Mouse (Mus musculus): ENCODE data around the gene Shisal2a. TPM values are rescaled to one million over a fixed set of nuclear protein-coding genes. Genes with fewer than 3 reads are reported as not detected.

The Shisal2a gene
- polyA plus RNA-seq, 2 experiments = 0.20 to 0.29 TPM

- no peak for DNase-seq (ENCODE audit: low read depth in 3 of 3, low spot score in 3 of 3)
- Histone ChIP-seq H3K9me3 (ENCODE audit: control insufficient read depth, low read length) (no peaks in the 10 kb centered on the region), H3K4me2 (ENCODE audit: low read depth) (no peak overlapping the region), H3K36me3 (replicated peaks; ENCODE audit: control insufficient read depth, insufficient read depth, low read depth) (no peaks in the 10 kb centered on the region), H3K4me3 (ENCODE audit: insufficient read depth in 1 of 2, low read depth in 2 of 2, low read length in 2 of 2) (no peak overlapping the region), H3K9ac (replicated peaks) (no peak overlapping the region), H3K27me3 (ENCODE audit: control insufficient read depth, insufficient read depth, low read length) (no peaks in the 10 kb centered on the region; the same call in 1 of the 2 replicates), H3K27ac (no peak overlapping the region), H3K4me1 (replicated peaks; ENCODE audit: control insufficient read depth in 2 of 2, insufficient read depth in 2 of 2, low read length in 1 of 2) (peaks cover 0 to 13% of the 10 kb centered on the region in 2 experiments; a peak in 2 of 4 replicates)
- 56% methylated on average over 5 of the region's 5 CpGs for WGBS (ENCODE audit: insufficient replicate concordance)
- TF ChIP-seq EP300 (IDR thresholded peaks at IDR 0.05; ENCODE audit: low read depth) (no peak), CTCF (IDR thresholded peaks at IDR 0.05; ENCODE audit: low read depth) (no peak)
- no peak for ATAC-seq (ENCODE audit: insufficient read depth)
Observed at GRCm38 (mm10) chr4:108391124-108391523, 8.0 kb upstream of the Shisal2a start.

GRCm38 (mm10) chr4:108388741-108389140 is 5.6 kb upstream of the Shisal2a start:
- WGBS (ENCODE audit: insufficient replicate concordance) = 58% methylated on average over 3 of the region's 3 CpGs
- DNase-seq (ENCODE audit: low read depth in 3 of 3, low spot score in 3 of 3) = no peak

GRCm38 (mm10) chr4:108387681-108388253 is 4.6 kb upstream of the Shisal2a start:
- Histone ChIP-seq H3K4me1 (replicated peaks; ENCODE audit: control insufficient read depth in 2 of 2, insufficient read depth in 2 of 2, low read length in 1 of 2) (peaks cover 0 to 13% of the 10 kb centered on the region in 2 experiments; a peak in 2 of 4 replicates), H3K4me2 (ENCODE audit: low read depth) (peak overlapping the region; percentile 58), H3K4me3 (ENCODE audit: insufficient read depth in 1 of 2, low read depth in 2 of 2, low read length in 2 of 2) (peak overlapping the region; percentile 32 to 46), H3K36me3 (replicated peaks; ENCODE audit: control insufficient read depth, insufficient read depth, low read depth) (no peaks in the 10 kb centered on the region), H3K27ac (no peak overlapping the region), H3K27me3 (ENCODE audit: control insufficient read depth, insufficient read depth, low read length) (peaks cover 17% of the 10 kb centered on the region), H3K9me3 (ENCODE audit: control insufficient read depth, low read length) (no peaks in the 10 kb centered on the region), H3K9ac (replicated peaks) (peak overlapping the region; percentile 31)
- 7% methylated on average over 18 of the region's 18 CpGs for WGBS (ENCODE audit: insufficient replicate concordance)
- DNase-seq (ENCODE audit: low read depth in 3 of 3, low spot score in 3 of 3) (no peak), ATAC-seq (ENCODE audit: insufficient read depth) (peak; percentile 26; the same call in 1 of the 2 replicates)
- TF ChIP-seq CTCF (IDR thresholded peaks at IDR 0.05; ENCODE audit: low read depth) (no peak), EP300 (IDR thresholded peaks at IDR 0.05; ENCODE audit: low read depth) (no peak)

More at GRCm38 (mm10) chr4:108388741-108389140, 5.6 kb upstream of the Shisal2a start:
- Histone ChIP-seq H3K36me3 (replicated peaks; ENCODE audit: control insufficient read depth, insufficient read depth, low read depth) (no peaks in the 10 kb centered on the region), H3K4me3 (ENCODE audit: insufficient read depth in 1 of 2, low read depth in 2 of 2, low read length in 2 of 2) (no peak overlapping the region), H3K9me3 (ENCODE audit: control insufficient read depth, low read length) (no peaks in the 10 kb centered on the region), H3K27me3 (ENCODE audit: control insufficient read depth, insufficient read depth, low read length) (peaks cover 7% of the 10 kb centered on the region), H3K27ac (no peak overlapping the region), H3K9ac (replicated peaks) (no peak overlapping the region), H3K4me2 (ENCODE audit: low read depth) (no peak overlapping the region), H3K4me1 (replicated peaks; ENCODE audit: control insufficient read depth in 2 of 2, insufficient read depth in 2 of 2, low read length in 1 of 2) (peaks cover 0 to 13% of the 10 kb centered on the region in 2 experiments; a peak in 2 of 4 replicates)
- ATAC-seq (ENCODE audit: insufficient read depth) = no peak
- no peak for TF ChIP-seq CTCF (IDR thresholded peaks at IDR 0.05; ENCODE audit: low read depth)
- no peak for TF ChIP-seq EP300 (IDR thresholded peaks at IDR 0.05; ENCODE audit: low read depth)

GRCm38 (mm10) chr4:108387106-108387505 is 4.0 kb upstream of the Shisal2a start:
- no peak for ATAC-seq (ENCODE audit: insufficient read depth)
- Histone ChIP-seq H3K4me3 (ENCODE audit: insufficient read depth in 1 of 2, low read depth in 2 of 2, low read length in 2 of 2) (no peak overlapping the region), H3K27me3 (ENCODE audit: control insufficient read depth, insufficient read depth, low read length) (peaks cover 23% of the 10 kb centered on the region)

GRCm38 (mm10) chr4:108386087-108386486 is 2.9 kb upstream of the Shisal2a start:
- Histone ChIP-seq H3K9ac (replicated peaks) (no peak overlapping the region), H3K36me3 (replicated peaks; ENCODE audit: control insufficient read depth, insufficient read depth, low read depth) (no peaks in the 10 kb centered on the region), H3K4me3 (ENCODE audit: insufficient read depth in 1 of 2, low read depth in 2 of 2, low read length in 2 of 2) (no peak overlapping the region), H3K4me2 (ENCODE audit: low read depth) (no peak overlapping the region), H3K4me1 (replicated peaks; ENCODE audit: control insufficient read depth in 2 of 2, insufficient read depth in 2 of 2, low read length in 1 of 2) (peaks cover 0 to 8% of the 10 kb centered on the region in 2 experiments; a peak in 2 of 4 replicates), H3K27me3 (ENCODE audit: control insufficient read depth, insufficient read depth, low read length) (peaks cover 23% of the 10 kb centered on the region), H3K27ac (no peak overlapping the region), H3K9me3 (ENCODE audit: control insufficient read depth, low read length) (no peaks in the 10 kb centered on the region)
- 15% methylated on average over 1 of the region's 1 CpGs for WGBS (ENCODE audit: insufficient replicate concordance)
- ATAC-seq (ENCODE audit: insufficient read depth) (no peak), DNase-seq (ENCODE audit: low read depth in 3 of 3, low spot score in 3 of 3) (no peak)
- TF ChIP-seq EP300 (IDR thresholded peaks at IDR 0.05; ENCODE audit: low read depth) (no peak), CTCF (IDR thresholded peaks at IDR 0.05; ENCODE audit: low read depth) (no peak)

More at GRCm38 (mm10) chr4:108387106-108387505, 4.0 kb upstream of the Shisal2a start:
- H3K9me3 ChIP-seq (ENCODE audit: control insufficient read depth, low read length) = no peaks in the 10 kb centered on the region
- H3K36me3 ChIP-seq (replicated peaks; ENCODE audit: control insufficient read depth, insufficient read depth, low read depth) = no peaks in the 10 kb centered on the region
- H3K27ac ChIP-seq = no peak overlapping the region
- peaks cover 0 to 10% of the 10 kb centered on the region in 2 experiments; a peak in 2 of 4 replicates for H3K4me1 ChIP-seq (replicated peaks; ENCODE audit: control insufficient read depth in 2 of 2, insufficient read depth in 2 of 2, low read length in 1 of 2)
- H3K9ac ChIP-seq (replicated peaks) = no peak overlapping the region
- 30% methylated on average over 4 of the region's 4 CpGs for WGBS (ENCODE audit: insufficient replicate concordance)
- H3K4me2 ChIP-seq (ENCODE audit: low read depth) = no peak overlapping the region
- no peak for TF ChIP-seq CTCF (IDR thresholded peaks at IDR 0.05; ENCODE audit: low read depth)
- TF ChIP-seq EP300 (IDR thresholded peaks at IDR 0.05; ENCODE audit: low read depth) = no peak
- DNase-seq (ENCODE audit: low read depth in 3 of 3, low spot score in 3 of 3) = no peak

Measured in liver, embryonic 14.5 days (tissue).